Mouse (Mus musculus) midbrain, embryonic 12.5 days (tissue): ENCODE measurements around the gene Fam184a. TPM values are rescaled to one million over a fixed set of nuclear protein-coding genes. Genes with fewer than 3 reads are reported as not detected.

Experiments used
- polyA plus RNA-seq: library from polyadenylated mRNA; unstranded; fragments of >200 nt; fragmentation: Nextera tagmentation; extraction: Ambion mirVana; gene quantifications from 2 replicates; pipeline ENCODE4 v1.2.1, GENCODE M21; 2016

Fam184a gene
- polyA plus RNA-seq, 1 experiment from 2014 or later: 8.3 TPM

Other genes with a start within 250 kb of the Fam184a start
- gene Asf1a, start 154.4 kb downstream of the Fam184a start, polyA plus RNA-seq: 164 and 166 TPM in 2 replicates
- gene Mcm9, start 120.7 kb downstream of the Fam184a start, polyA plus RNA-seq: 15.6 and 17.1 TPM in 2 replicates